Mouse (Mus musculus): ENCODE results near the gene Prdm13.
A peak's percentile ranks its signal among the peaks of the same experiment; 100 is the strongest.

Prdm13 gene

GRCm38 (mm10) chr4:21685595-21686091 is at the start of gene Prdm13:
Prdm13 (minus strand) TSS chr4:21685963.
- ATAC-seq (ENCODE audit: low TSS enrichment): no peak

GRCm38 (mm10) chr4:21727615-21728165 is 41.9 kb upstream of the Prdm13 start, which contains the start of gene Ccnc:
Ccnc (plus strand) TSS chr4:21727701.
- peak; percentile 97 for ATAC-seq (ENCODE audit: low TSS enrichment)

- peak; percentile 85 for ATAC-seq (ENCODE audit: low TSS enrichment)
Observed at GRCm38 (mm10) chr4:21726912-21727614, 41.3 kb upstream of the Prdm13 start.

- ATAC-seq (ENCODE audit: low TSS enrichment): no peak
Observed at GRCm38 (mm10) chr4:21722752-21723334, 37.1 kb upstream of the Prdm13 start.

GRCm38 (mm10) chr4:21712147-21712546 is 26.4 kb upstream of the Prdm13 start:
- peak; percentile 81 for ATAC-seq (ENCODE audit: low TSS enrichment)

GRCm38 (mm10) chr4:21705046-21705445 is 19.3 kb upstream of the Prdm13 start:
- 0 out of 2 replicates have a peak, but pooled peaks have one; percentile 47 for ATAC-seq (ENCODE audit: low TSS enrichment)

- peak; percentile 84 for ATAC-seq (ENCODE audit: low TSS enrichment)
Observed at GRCm38 (mm10) chr4:21695638-21696254, 10.0 kb upstream of the Prdm13 start.

- no peak for ATAC-seq (ENCODE audit: low TSS enrichment)
Observed at GRCm38 (mm10) chr4:21690221-21690620, 4.5 kb upstream of the Prdm13 start.

GRCm38 (mm10) chr4:21689492-21689941 is 3.8 kb upstream of the Prdm13 start:
- ATAC-seq (ENCODE audit: low TSS enrichment): no peak

- ATAC-seq (ENCODE audit: low TSS enrichment): no peak
Observed at GRCm38 (mm10) chr4:21688703-21689200, 3.0 kb upstream of the Prdm13 start.

GRCm38 (mm10) chr4:21687783-21688702 is 2.3 kb upstream of the Prdm13 start:
- no peak; the same call in 1 of the 2 replicates for ATAC-seq (ENCODE audit: low TSS enrichment)

GRCm38 (mm10) chr4:21686934-21687333 is 1.2 kb upstream of the Prdm13 start:
- no peak for ATAC-seq (ENCODE audit: low TSS enrichment)

- ATAC-seq (ENCODE audit: low TSS enrichment): no peak
Observed at GRCm38 (mm10) chr4:21686416-21686815, 653 bp upstream of the Prdm13 start.

- no peak for ATAC-seq (ENCODE audit: low TSS enrichment)
Observed at GRCm38 (mm10) chr4:21684341-21684970, 1.3 kb downstream of the Prdm13 start.

GRCm38 (mm10) chr4:21682421-21683150 is 3.2 kb downstream of the Prdm13 start:
- ATAC-seq (ENCODE audit: low TSS enrichment): no peak

- ATAC-seq (ENCODE audit: low TSS enrichment): no peak
Observed at GRCm38 (mm10) chr4:21680971-21681370, 4.8 kb downstream of the Prdm13 start.

GRCm38 (mm10) chr4:21679624-21680480 is 5.9 kb downstream of the Prdm13 start:
- no peak for ATAC-seq (ENCODE audit: low TSS enrichment)

GRCm38 (mm10) chr4:21678975-21679623 is 6.7 kb downstream of the Prdm13 start:
- ATAC-seq (ENCODE audit: low TSS enrichment): no peak
